Mouse (Mus musculus) forebrain, embryonic 11.5 days (tissue): ENCODE data around the gene Mdga1. TPM values are rescaled to one million over a fixed set of nuclear protein-coding genes. Genes with fewer than 3 reads are reported as not detected.

Experiments used
- ATAC-seq: fragments of 200-750 bp; cut with Nextera tagmentation; replicated peaks from 2 replicates; pipeline ENCODE4 v1.8.0; 2017; ENCODE audit warnings: moderate TSS enrichment; ENCODE audit not compliant: low FRiP score
- DNase-seq: peaks from one replicate; pipeline ENCODE4 v3.0.0-alpha.2; 2017; ENCODE audit warnings: low spot score
- H3K27ac ChIP-seq: fragments of 300-500 bp; sonication (generic); 2 replicates; pipeline ENCODE4 v1.5.1; 2014; ENCODE audit warnings: low read depth, low read length
- H3K27me3 ChIP-seq: fragments of 300-500 bp; sonication (generic); 2 replicates; pipeline ENCODE4 v1.6.1; 2014; ENCODE audit warnings: mild to moderate bottlenecking, low read length, mixed read lengths; ENCODE audit not compliant: control insufficient read depth, insufficient read depth
- H3K36me3 ChIP-seq: fragments of 300-500 bp; sonication (generic); 2 replicates; pipeline ENCODE4 v1.6.1; 2014; ENCODE audit warnings: mild to moderate bottlenecking, low read length, moderate library complexity, mixed read lengths; ENCODE audit not compliant: control insufficient read depth, insufficient read depth
- H3K4me1 ChIP-seq: fragments of 300-500 bp; sonication (generic); replicated peaks from 2 replicates; pipeline ENCODE4 v1.6.1; 2014; ENCODE audit warnings: low read length, mixed read lengths; ENCODE audit not compliant: control insufficient read depth, insufficient read depth
- H3K4me2 ChIP-seq: fragments of 300-500 bp; sonication (generic); 2 replicates; pipeline ENCODE4 v1.6.1; 2014; ENCODE audit warnings: low read depth, mild to moderate bottlenecking, low read length, moderate library complexity, mixed read lengths; ENCODE audit not compliant: severe bottlenecking
- H3K4me3 ChIP-seq: fragments of 300-500 bp; sonication (generic); 2 replicates; pipeline ENCODE4 v1.5.1; 2014; ENCODE audit warnings: low read depth, low read length
- H3K9ac ChIP-seq: fragments of 300-500 bp; sonication (generic); 2 replicates; pipeline ENCODE4 v1.6.1; 2014; ENCODE audit warnings: low read length
- H3K9me3 ChIP-seq: fragments of 300-500 bp; sonication (generic); 2 replicates; pipeline ENCODE4 v1.6.1; 2016; ENCODE audit warnings: low read length, mixed read lengths; ENCODE audit not compliant: control insufficient read depth
- WGBS: fragments of 180-500 bp; shearing (Covaris S2); extraction: QIAGEN DNeasy Blood & Tissue Kit; methylation state at CpG from one replicate; pipeline ENCODE4 v1.1.7; 2014; 5-methylcytosine and 5-hydroxymethylcytosine counted together
- polyA plus RNA-seq: library from polyadenylated mRNA; unstranded; fragments of >200 nt; fragmentation: Nextera tagmentation; extraction: Ambion mirVana; gene quantifications from 2 replicates; pipeline ENCODE4 v1.2.1, GENCODE M21; 2014

Gene Mdga1
- polyA plus RNA-seq, 1 experiment from 2014 or later = 6.2 TPM

- Histone ChIP-seq H3K27ac (no peak overlapping the region), H3K4me2 (no peak overlapping the region), H3K36me3 (0 out of 2 replicates have a peak, but pooled peaks cover 2% of the 10 kb centered on the region), H3K4me1 (peaks cover 12% of the 10 kb centered on the region), H3K27me3 (peaks cover 10% of the 10 kb centered on the region; the same call in 1 of the 2 replicates), H3K9ac (no peak overlapping the region), H3K9me3 (no peaks in the 10 kb centered on the region), H3K4me3 (no peak overlapping the region)
- 40% methylated on average over 9 of the region's 9 CpGs for WGBS
- DNase-seq (no peak), ATAC-seq (no peak)
Observed at GRCm38 (mm10) chr17:29883351-29883750, 86.5 kb downstream of the Mdga1 start.

GRCm38 (mm10) chr17:29882885-29883284, 87.0 kb downstream of the Mdga1 start:
- Histone ChIP-seq H3K4me1 (peaks cover 12% of the 10 kb centered on the region), H3K36me3 (0 out of 2 replicates have a peak, but pooled peaks cover 2% of the 10 kb centered on the region), H3K9ac (no peak overlapping the region), H3K27ac (no peak overlapping the region), H3K27me3 (peaks cover 10% of the 10 kb centered on the region; the same call in 1 of the 2 replicates), H3K4me2 (no peak overlapping the region), H3K9me3 (no peaks in the 10 kb centered on the region), H3K4me3 (no peak overlapping the region)
- ATAC-seq = 0 out of 2 replicates have a peak, but pooled peaks have one; percentile 13
- peak; percentile 88 for DNase-seq
- 0% methylated on average over 5 of the region's 5 CpGs for WGBS

- no peak overlapping the region for H3K4me2 ChIP-seq
- no peak for DNase-seq
- H3K4me3 ChIP-seq = no peak overlapping the region
- no peak overlapping the region for H3K9ac ChIP-seq
- no peak for ATAC-seq
- 0 out of 2 replicates have a peak, but pooled peaks cover 4% of the 10 kb centered on the region for H3K27me3 ChIP-seq
- H3K27ac ChIP-seq = no peak overlapping the region
- peaks cover 5% of the 10 kb centered on the region; the same call in 1 of the 2 replicates for H3K4me1 ChIP-seq
- no peaks in the 10 kb centered on the region for H3K9me3 ChIP-seq
- 29% methylated on average over 10 of the region's 10 CpGs for WGBS
- H3K36me3 ChIP-seq = 0 out of 2 replicates have a peak, but pooled peaks cover 2% of the 10 kb centered on the region
Observed at GRCm38 (mm10) chr17:29880251-29880650, 89.6 kb downstream of the Mdga1 start.

GRCm38 (mm10) chr17:29878990-29879389, 90.9 kb downstream of the Mdga1 start:
- 0 out of 2 replicates have a peak, but pooled peaks cover 2% of the 10 kb centered on the region for H3K36me3 ChIP-seq
- 88% methylated on average over 10 of the region's 10 CpGs for WGBS

GRCm38 (mm10) chr17:29874082-29874679, 95.7 kb downstream of the Mdga1 start:
- H3K27ac ChIP-seq = no peak overlapping the region
- H3K27me3 ChIP-seq = no peaks in the 10 kb centered on the region
- H3K4me1 ChIP-seq = peaks cover 7% of the 10 kb centered on the region; the same call in 1 of the 2 replicates
- WGBS = 17% methylated on average over 17 of the region's 27 CpGs
- no peak overlapping the region for H3K4me2 ChIP-seq
- ATAC-seq = no peak
- H3K9me3 ChIP-seq = no peaks in the 10 kb centered on the region
- peak overlapping the region; percentile 23; the same call in 1 of the 2 replicates for H3K9ac ChIP-seq
- DNase-seq = peak; percentile 50
- 0 out of 2 replicates have a peak, but pooled peaks cover 2% of the 10 kb centered on the region for H3K36me3 ChIP-seq
- no peak overlapping the region for H3K4me3 ChIP-seq

More at GRCm38 (mm10) chr17:29878990-29879389, 90.9 kb downstream of the Mdga1 start:
- H3K27ac ChIP-seq = no peak overlapping the region
- H3K4me1 ChIP-seq = peaks cover 5% of the 10 kb centered on the region
- H3K4me3 ChIP-seq = no peak overlapping the region
- H3K4me2 ChIP-seq = no peak overlapping the region
- H3K27me3 ChIP-seq = 0 out of 2 replicates have a peak, but pooled peaks cover 2% of the 10 kb centered on the region
- ATAC-seq (no peak), DNase-seq (no peak)
- no peaks in the 10 kb centered on the region for H3K9me3 ChIP-seq
- H3K9ac ChIP-seq = no peak overlapping the region

GRCm38 (mm10) chr17:29873580-29874015, 96.3 kb downstream of the Mdga1 start:
- Histone ChIP-seq H3K27ac (no peak overlapping the region), H3K4me1 (peaks cover 7% of the 10 kb centered on the region; the same call in 1 of the 2 replicates), H3K4me2 (no peak overlapping the region), H3K27me3 (no peaks in the 10 kb centered on the region), H3K36me3 (0 out of 2 replicates have a peak, but pooled peaks cover under 1% of the 10 kb centered on the region), H3K4me3 (no peak overlapping the region), H3K9ac (peak overlapping the region; percentile 23; the same call in 1 of the 2 replicates), H3K9me3 (no peaks in the 10 kb centered on the region)
- DNase-seq (no peak), ATAC-seq (no peak)
- whole genome bisulfite sequencing = 60% methylated on average over 7 of the region's 7 CpGs

GRCm38 (mm10) chr17:29870316-29870715, 99.6 kb downstream of the Mdga1 start:
- Histone ChIP-seq H3K9ac (no peak overlapping the region), H3K4me1 (peaks cover 7% of the 10 kb centered on the region; the same call in 1 of the 2 replicates), H3K9me3 (peaks cover 3% of the 10 kb centered on the region; the same call in 1 of the 2 replicates), H3K27me3 (no peaks in the 10 kb centered on the region), H3K4me2 (no peak overlapping the region), H3K27ac (no peak overlapping the region), H3K4me3 (no peak overlapping the region), H3K36me3 (no peaks in the 10 kb centered on the region)
- DNase-seq = no peak
- 80% methylated on average over 12 of the region's 12 CpGs for WGBS
- ATAC-seq = no peak

- ATAC-seq (no peak), DNase-seq (no peak)
- peaks cover 3% of the 10 kb centered on the region; the same call in 1 of the 2 replicates for H3K9me3 ChIP-seq
- H3K36me3 ChIP-seq = no peaks in the 10 kb centered on the region
- no peak overlapping the region for H3K9ac ChIP-seq
- no peak overlapping the region for H3K27ac ChIP-seq
- no peak overlapping the region for H3K4me3 ChIP-seq
- H3K27me3 ChIP-seq = no peaks in the 10 kb centered on the region
- H3K4me1 ChIP-seq = no peaks in the 10 kb centered on the region
- WGBS = 71% methylated on average over 6 of the region's 6 CpGs
- H3K4me2 ChIP-seq = no peak overlapping the region
Observed at GRCm38 (mm10) chr17:29865914-29866313, 104.0 kb downstream of the Mdga1 start.
